Mouse (Mus musculus) A20 (cell line): ENCODE results near the gene Arntl.
"Not testable (repeated sequence)": the region's sequence is repeated elsewhere in the genome, so short reads cannot be mapped to it uniquely, and the experiment has no call there.

Source experiments
- DNase-seq: peaks from one replicate; pipeline ENCODE4 v3.0.0-alpha.2; 2011; ENCODE audit warnings: low read depth, low spot score

The Arntl gene

GRCm38 (mm10) chr7:113251001-113251400, 43.7 kb downstream of the Arntl start:
- no peak for DNase-seq

DNA sequence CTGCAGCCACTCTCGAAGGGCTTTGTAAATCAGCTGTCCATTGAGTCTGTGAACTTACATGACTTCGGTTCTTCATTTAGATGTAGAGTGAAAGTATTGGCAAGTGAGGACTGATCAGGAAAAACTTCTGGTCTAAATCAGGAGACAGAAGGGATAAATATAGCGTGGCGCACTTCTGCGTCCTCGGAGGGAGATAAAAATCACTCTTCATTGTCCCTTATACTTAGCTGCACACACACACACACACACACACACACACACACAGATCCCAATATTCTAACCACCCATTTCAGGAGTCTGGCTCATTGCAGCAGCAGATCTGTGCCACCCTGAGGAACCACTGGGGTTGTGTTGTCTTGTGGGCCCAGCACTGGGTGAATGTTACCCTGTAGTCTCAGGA, 44.3 kb downstream of the Arntl start:
- no peak for DNase-seq

DNA sequence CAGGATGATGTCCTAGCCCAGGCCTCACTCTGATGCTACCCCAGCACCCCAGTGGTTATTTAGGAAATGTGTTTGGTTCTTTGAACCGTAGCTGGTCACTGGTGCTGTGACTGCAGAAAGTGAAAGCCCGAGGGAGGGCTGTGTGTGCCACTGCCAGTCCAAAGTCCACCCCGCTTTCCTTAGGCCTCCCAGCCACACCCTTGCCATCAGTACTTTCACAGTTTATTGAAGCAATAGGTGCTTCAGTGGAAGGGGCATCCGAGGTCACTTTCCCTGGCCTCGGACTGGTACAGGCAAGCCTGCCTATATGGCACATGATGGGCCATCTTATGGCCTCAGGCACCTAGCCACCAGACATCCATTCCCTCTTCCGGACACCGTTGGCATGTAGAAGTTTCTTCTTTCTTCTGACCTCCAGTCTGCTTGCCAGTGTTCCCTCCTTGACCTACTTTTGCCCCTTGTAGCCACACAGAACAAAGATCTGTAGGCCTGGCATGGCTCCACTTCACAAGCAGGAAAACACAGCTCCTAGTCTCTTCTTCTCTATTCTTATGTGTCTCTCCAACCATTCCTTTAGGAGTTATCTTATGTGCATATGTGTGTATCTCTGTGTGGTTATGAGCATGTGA, 46.6 kb downstream of the Arntl start:
- no peak for DNase-seq

GRCm38 (mm10) chr7:113256046-113256445, 48.8 kb downstream of the Arntl start:
- DNase-seq: peak; percentile 48

DNA sequence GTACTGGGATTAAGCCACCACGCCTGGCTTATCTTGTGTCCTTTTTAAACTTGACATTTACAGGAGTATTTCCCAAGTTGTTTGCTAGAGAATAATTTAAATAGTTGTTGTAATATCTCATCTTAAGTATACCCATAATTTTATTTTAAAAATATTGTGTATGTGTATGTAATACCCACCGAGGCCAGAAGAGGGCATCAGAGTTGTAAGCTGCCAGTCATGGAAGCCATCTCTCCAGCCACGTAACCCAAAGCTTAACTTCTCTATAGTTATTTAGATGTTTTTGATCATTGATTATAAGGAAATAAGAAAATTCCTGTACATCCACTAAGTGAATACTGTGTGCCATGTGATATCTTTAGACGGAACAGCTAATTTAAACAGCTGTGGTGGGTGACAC, 51.2 kb downstream of the Arntl start:
- DNase-seq: peak; percentile 54

GRCm38 (mm10) chr7:113260321-113261167, 53.3 kb downstream of the Arntl start:
- DNase-seq: no peak

- DNase-seq: no peak
These were observed 54.4 kb downstream of the Arntl start for GRCm38 (mm10) chr7:113261690-113262089.

DNA sequence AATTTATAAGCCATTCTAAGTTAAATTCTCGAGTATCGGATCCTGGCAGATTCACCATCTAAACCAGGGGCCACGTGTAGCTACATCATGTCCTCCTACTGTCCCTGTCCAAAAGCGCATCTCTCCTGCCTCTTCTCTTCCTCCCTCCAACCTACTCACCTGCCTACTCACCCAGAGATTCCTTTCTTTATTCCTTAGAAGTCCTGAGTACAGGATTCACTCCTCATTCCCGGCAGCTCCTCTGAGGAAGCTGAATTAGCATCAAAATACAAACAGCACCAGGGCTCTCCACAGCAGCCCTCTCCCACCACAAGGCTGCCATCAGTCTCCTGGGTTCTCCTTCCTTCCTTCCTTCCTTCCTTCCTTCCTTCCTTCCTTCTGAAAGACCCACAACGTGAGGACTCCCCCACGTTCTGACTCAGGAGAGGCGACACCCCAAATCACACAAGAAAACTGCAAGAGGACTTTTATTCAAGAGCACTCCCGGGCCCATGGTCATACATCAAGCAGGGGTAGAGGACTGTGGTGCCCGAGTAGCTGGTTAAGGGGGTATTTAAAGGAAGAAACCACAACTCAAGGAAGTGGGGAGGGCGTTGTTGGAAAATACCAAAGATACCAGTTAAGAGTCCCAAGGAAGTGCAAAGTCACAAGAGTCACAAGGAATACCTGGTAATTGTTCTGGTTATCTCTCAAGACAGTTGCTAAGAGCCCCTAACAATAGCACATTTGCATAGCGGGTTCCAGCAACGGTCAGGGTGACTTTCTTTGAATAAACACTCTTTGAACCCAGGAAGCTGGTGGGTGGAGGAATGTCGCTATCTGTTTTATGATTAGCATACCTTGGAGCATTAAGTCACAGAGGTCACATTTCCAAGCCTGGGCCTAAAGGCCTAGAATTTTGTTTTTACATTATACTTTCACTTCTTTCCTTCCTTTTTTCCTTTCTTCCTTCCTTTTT, 55.5 kb downstream of the Arntl start:
- DNase-seq: not testable (repeated sequence)

DNA sequence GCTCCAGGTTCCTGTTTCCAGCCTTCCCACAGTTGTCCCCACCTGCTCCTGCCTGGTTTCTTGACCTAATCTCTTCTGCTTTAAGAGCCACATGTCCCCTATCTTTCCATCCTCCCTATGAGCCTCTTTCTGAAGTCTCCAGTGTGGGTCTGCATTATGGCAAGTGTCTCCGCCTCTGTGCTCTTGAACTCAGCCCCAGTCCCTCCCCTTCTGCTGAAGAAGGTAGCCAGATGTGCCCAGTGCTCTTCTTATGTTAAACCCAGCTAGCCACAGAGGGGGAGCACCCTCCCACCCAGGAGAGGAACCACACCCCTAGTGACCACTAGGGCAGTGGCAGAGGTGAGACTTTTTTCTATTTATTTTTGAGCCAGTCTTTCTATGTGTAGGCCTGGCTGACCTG, 56.7 kb downstream of the Arntl start:
- peak; percentile 13 for DNase-seq

DNA sequence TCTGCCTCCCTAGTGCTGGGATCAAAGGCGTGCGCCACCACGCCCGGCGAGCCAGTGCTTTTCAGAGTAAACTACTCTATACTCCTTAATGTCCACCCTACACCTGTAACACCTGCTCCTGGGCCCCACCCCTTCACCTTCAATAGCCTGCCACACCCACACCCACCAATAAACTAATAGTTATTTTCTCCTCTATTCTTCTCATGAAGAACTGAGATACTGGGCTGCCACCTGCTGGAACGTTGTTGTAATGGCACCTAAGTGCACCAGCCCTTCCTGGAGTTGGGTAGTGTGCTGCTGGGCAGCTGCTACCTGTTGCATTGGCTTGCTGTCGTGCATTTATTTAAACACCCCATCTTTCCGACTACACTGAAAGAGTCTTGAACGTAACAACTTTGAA, 61.0 kb downstream of the Arntl start:
- DNase-seq: peak; percentile 66

GRCm38 (mm10) chr7:113269081-113269480, 61.8 kb downstream of the Arntl start:
- DNase-seq: peak; percentile 55

- DNase-seq: no peak
These were observed 62.7 kb downstream of the Arntl start for GRCm38 (mm10) chr7:113269921-113270320.

- no peak for DNase-seq
These were observed 63.3 kb downstream of the Arntl start for GRCm38 (mm10) chr7:113270551-113270950.

GRCm38 (mm10) chr7:113270991-113271390, 63.7 kb downstream of the Arntl start:
- DNase-seq: no peak

DNA sequence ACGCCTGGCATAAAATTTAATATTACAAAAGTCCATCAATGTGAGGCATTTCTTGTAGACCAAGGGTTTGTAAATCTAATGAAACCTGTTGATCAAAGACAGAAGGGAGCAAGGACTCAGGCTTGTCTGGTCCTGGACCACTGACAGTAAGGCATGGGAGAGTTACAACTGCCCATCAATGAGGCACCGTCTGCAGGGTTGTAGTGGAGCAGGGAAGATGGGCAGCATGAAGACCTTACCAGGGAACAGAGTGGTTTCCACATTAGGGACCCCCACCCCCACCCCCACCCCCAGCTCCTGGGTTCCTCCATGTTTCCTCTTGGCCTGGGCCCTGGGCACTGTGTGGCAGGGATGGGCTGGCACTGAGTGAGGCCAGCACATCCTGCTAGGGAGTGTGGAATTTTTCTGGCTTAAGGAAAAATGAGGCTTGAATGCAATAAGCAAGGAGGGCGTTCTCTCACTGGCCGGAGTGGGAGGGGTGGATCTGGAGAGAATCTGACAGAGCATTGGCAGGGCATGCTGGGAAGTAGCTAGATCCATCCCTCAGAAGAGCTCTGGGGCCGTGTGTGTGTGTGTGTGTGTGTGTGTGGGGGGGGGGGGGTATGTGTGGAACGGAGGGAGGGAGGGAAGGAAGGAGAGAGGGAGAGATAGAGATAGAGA, 65.2 kb downstream of the Arntl start:
- DNase-seq: no peak

DNA sequence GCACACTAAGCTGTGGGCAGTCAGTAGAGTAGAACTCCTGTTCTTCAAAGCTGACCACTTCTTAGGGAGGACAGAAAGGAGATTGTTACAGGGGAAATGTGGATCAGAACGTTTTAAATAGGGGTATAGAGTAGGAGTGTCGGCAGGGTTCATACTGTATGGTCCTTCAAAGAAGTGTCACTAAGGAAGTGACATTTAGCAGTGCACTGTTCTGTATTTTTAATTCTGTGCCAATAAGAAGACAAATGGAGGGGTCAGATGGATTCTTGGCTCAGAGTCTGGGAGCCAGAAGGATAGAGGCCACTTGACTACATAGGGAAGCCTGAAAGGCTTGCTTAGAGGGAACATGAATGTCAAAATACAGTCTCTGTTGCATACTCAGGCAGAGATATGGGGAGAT, 70.0 kb downstream of the Arntl start:
- no peak for DNase-seq

- DNase-seq: no peak
These were observed 71.2 kb downstream of the Arntl start for GRCm38 (mm10) chr7:113278493-113278892.

DNA sequence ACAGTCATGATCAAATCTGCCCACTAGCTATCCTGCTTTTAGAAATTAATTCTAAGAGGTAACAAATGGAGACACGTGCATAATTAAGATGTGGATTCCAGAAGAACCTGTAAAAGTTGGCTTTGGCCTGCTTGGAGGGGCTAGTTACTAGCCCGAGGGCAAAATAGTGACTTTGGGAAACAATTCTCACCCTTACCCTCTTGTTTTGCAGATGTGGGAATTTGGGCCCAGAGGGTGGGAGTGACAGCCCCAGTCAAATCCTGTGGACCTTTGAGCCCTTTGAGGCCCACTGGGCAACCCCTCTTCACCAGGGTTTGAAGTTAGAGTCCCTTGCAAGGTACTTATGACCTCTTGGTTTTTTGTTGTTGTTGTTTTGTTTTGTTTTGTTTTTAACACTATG, 72.0 kb downstream of the Arntl start:
- DNase-seq: no peak

GRCm38 (mm10) chr7:113285405-113285804, 78.1 kb downstream of the Arntl start:
- no peak for DNase-seq

GRCm38 (mm10) chr7:113289211-113289610, 81.9 kb downstream of the Arntl start:
- peak; percentile 22 for DNase-seq

GRCm38 (mm10) chr7:113291741-113292140, 84.5 kb downstream of the Arntl start:
- DNase-seq: no peak
